Mouse (Mus musculus) liver, embryonic 16.5 days (tissue): ENCODE measurements at regions not wholly inside any gene's neighbourhood (a gene's known extent, or its start where the extent isn't known, plus 50 kb on each side); places are given as distances from the start of the nearest gene placed in this dataset.

Experiments used
- ATAC-seq: fragments of 200-750 bp; cut with Nextera tagmentation; 2 replicates; pipeline ENCODE4 v1.8.0; 2017; ENCODE audit warnings: low read depth, mild to moderate bottlenecking, moderate number of reproducible peaks, moderate library complexity
- H3K27ac ChIP-seq: fragments of 300-500 bp; sonication (generic); 2 replicates; pipeline ENCODE4 v1.5.1; 2014; ENCODE audit warnings: mild to moderate bottlenecking, low read length
- H3K27me3 ChIP-seq: fragments of 300-500 bp; sonication (generic); 2 replicates; pipeline ENCODE4 v1.6.1; 2014; ENCODE audit warnings: low read depth, low read length, mixed read lengths; ENCODE audit not compliant: control insufficient read depth, insufficient read depth
- H3K36me3 ChIP-seq: fragments of 300-500 bp; sonication (generic); 2 replicates; pipeline ENCODE4 v1.6.1; 2014; ENCODE audit warnings: mild to moderate bottlenecking; ENCODE audit not compliant: control insufficient read depth, insufficient read depth
- H3K4me1 ChIP-seq: fragments of 300-500 bp; sonication (generic); 2 replicates; pipeline ENCODE4 v1.6.1; 2014; ENCODE audit warnings: low read depth, low read length, mixed read lengths; ENCODE audit not compliant: control insufficient read depth
- H3K4me2 ChIP-seq: fragments of 300-500 bp; sonication (generic); 2 replicates; pipeline ENCODE4 v1.6.1; 2014; ENCODE audit warnings: low read depth, low read length, mixed read lengths
- H3K4me3 ChIP-seq: fragments of 300-500 bp; sonication (generic); 2 replicates; pipeline ENCODE4 v1.5.1; 2014; ENCODE audit warnings: low read depth, mild to moderate bottlenecking, low read length
- H3K9ac ChIP-seq: fragments of 300-500 bp; sonication (generic); 2 replicates; pipeline ENCODE4 v1.6.1; 2014; ENCODE audit warnings: low read depth, low read length
- H3K9me3 ChIP-seq: fragments of 300-500 bp; sonication (generic); replicated peaks from 2 replicates; pipeline ENCODE4 v1.6.1; 2016; ENCODE audit warnings: low read length; ENCODE audit not compliant: control insufficient read depth
- WGBS: fragments of 180-500 bp; shearing (Covaris S2); extraction: QIAGEN DNeasy Blood & Tissue Kit; methylation state at CpG from one replicate; pipeline ENCODE4 v1.1.7; 2014; ENCODE audit not compliant: insufficient replicate concordance; 5-methylcytosine and 5-hydroxymethylcytosine counted together

DNA sequence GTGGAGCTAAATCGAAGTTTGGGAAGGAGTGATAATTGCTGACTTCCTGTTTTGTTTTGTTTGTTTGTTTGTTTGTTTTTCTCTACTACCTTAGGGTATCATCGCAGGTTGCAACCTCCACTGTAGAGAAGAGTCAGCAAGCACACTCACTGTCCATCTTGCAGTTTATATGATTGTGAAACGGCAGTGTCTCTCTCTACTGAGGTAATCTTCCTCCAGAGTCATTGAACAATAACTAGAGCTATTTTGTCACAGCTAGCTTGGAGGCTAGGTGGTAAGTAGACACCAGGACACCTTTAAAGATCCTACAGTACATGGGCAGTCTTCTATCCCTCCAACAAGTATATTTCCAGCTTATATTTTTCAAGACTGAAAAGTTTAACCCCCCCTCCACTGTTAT, 82.0 kb upstream of the Dazl start:
- Histone ChIP-seq H3K9ac (no peak overlapping the region), H3K4me1 (no peaks in the 10 kb centered on the region), H3K27me3 (no peaks in the 10 kb centered on the region), H3K4me2 (no peak overlapping the region), H3K9me3 (no peaks in the 10 kb centered on the region), H3K4me3 (no peak overlapping the region), H3K27ac (no peak overlapping the region), H3K36me3 (no peaks in the 10 kb centered on the region)
- ATAC-seq, result no peak
- WGBS, result 44% methylated on average over 3 of the region's 3 CpGs

DNA sequence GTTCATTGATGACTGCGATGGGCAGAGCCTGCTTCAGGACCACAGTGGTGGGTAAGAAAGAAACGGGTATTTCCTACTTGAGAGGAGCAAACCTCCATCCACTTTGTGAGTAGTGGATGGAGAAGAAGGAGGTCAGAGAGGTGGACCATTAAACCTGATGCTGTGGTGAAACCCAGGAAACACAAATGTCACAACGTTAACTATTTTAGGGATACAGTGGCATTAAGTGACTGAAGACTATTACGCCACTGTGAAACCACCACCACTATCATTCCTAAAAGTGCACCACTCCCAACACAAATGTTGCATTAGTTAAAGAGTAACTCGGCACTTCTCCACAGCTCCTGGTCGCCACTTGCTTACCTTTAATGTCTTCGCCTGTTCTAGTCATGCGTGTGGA, 83.3 kb upstream of the Dazl start:
- 60% methylated on average over 8 of the region's 8 CpGs for WGBS
- Histone ChIP-seq H3K9ac (no peak overlapping the region), H3K27me3 (no peaks in the 10 kb centered on the region), H3K36me3 (no peaks in the 10 kb centered on the region), H3K4me3 (no peak overlapping the region), H3K27ac (no peak overlapping the region), H3K4me1 (no peaks in the 10 kb centered on the region), H3K9me3 (no peaks in the 10 kb centered on the region), H3K4me2 (no peak overlapping the region)
- ATAC-seq, result 0 out of 2 replicates have a peak, but pooled peaks have one; percentile 19

DNA sequence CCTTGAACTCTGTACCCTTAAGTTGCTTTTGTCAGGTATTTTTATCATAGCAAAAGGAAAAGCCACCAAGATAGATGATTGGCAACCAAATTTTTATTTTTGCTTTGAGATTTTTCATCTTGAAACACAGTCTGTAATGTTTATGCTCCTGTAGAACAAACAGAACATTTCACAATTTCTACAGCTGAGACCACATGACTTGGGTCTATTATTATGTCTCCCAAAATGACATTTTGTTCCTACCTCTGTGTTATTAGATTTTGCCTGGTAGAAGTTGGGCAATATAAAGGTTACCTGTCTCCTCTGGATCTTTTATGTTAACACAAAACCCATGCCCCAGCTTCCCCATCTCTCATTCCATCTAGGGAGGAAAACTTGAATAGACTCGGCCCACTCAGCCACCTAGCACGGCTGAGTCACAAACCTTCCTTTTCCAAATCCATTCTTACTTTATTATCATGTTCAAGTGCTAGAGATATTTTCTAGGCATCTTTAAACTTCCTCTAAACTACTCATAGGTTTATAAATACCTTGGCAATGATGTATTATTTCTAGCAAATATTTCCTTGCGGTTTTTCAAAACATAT, 84.8 kb upstream of the Dazl start:
- Histone ChIP-seq H3K4me1 (no peaks in the 10 kb centered on the region), H3K9me3 (no peaks in the 10 kb centered on the region), H3K27me3 (no peaks in the 10 kb centered on the region), H3K4me3 (no peak overlapping the region), H3K36me3 (no peaks in the 10 kb centered on the region), H3K4me2 (no peak overlapping the region), H3K9ac (no peak overlapping the region), H3K27ac (no peak overlapping the region)
- ATAC-seq, result no peak
- 81% methylated on average over 3 of the region's 3 CpGs for WGBS

DNA sequence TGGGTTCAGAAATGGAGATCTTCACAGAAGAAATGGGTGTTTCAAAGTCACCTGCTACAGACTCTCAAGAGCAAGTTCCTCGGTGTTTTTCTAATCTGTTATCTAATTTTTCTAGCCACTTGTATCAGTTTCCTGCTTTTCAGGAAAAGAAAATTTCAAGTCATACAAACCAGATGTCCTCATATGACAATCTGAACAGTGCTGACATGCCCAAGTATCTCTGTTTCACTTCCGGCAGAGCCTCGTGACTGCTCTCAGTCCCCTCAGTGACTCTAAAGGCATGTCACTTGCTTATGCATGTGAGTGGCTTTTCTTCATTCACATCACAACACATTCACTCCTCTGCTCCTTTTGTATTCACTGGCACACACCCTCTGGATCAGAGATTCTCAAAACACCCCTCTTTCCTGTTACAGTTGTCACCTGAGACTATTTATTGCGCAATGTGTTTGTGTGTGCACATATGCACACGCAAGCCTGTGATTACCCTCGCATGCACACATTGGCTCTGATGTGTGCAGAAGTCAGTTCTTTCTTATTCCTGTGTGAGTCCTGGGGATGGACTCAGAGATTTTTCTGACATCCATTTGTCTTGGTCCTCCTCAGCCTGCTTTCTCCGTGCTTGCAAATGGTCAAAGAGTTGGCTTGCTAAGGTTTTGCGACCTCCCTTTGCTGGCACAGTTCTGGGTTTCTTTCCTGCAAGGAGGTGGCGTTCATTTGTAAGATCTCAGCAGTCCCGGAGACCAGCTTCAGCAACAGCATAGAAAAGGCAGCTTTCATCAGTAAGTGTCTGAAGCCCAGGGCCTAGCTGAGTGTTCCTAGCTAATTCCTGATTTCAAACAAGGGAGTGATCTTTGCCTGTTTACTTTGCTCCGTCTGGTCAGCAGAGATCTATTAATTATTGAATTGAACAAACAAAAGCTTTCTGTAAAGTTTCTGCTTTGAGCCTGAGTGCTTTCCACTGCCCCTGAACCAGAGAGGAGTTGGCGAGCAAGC, 95.6 kb upstream of the Dazl start:
- H3K4me1 ChIP-seq, result no peaks in the 10 kb centered on the region; the same call in none of the 2 replicates
- no peaks in the 10 kb centered on the region for H3K9me3 ChIP-seq
- no peak overlapping the region for H3K9ac ChIP-seq
- 45% methylated on average over 12 of the region's 12 CpGs for WGBS
- H3K36me3 ChIP-seq, result no peaks in the 10 kb centered on the region
- no peaks in the 10 kb centered on the region for H3K27me3 ChIP-seq
- peak; percentile 70 for ATAC-seq
- peak overlapping the region; percentile 62 for H3K27ac ChIP-seq
- no peak overlapping the region for H3K4me2 ChIP-seq
- no peak overlapping the region for H3K4me3 ChIP-seq

DNA sequence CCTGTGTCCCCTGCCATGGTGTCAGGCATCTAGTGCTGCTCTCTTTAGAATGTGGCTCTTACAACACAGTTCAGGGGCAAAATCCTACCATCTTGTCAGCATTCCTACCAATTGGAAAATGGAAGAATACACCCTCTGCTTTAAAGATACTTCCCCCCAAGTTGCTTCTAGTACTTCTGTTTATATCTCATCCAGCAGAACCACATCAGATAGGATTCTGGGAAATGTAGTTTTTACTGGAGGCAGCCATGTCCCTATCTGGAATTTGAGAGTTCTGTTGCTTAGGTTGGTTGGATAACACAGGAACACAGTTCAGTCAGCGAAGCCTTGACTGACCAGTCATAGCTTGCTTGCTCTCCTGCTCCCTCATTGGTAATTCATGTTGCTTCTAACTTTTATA, 96.7 kb upstream of the Dazl start:
- H3K36me3 ChIP-seq, result no peaks in the 10 kb centered on the region
- no peak; the same call in 1 of the 2 replicates for ATAC-seq
- H3K9me3 ChIP-seq, result no peaks in the 10 kb centered on the region
- no peaks in the 10 kb centered on the region; the same call in none of the 2 replicates for H3K4me1 ChIP-seq
- H3K27me3 ChIP-seq, result no peaks in the 10 kb centered on the region
- peak overlapping the region; percentile 41 for H3K27ac ChIP-seq
- H3K9ac ChIP-seq, result no peak overlapping the region
- H3K4me2 ChIP-seq, result no peak overlapping the region
- WGBS, result 65% methylated on average over 1 of the region's 1 CpGs
- H3K4me3 ChIP-seq, result no peak overlapping the region

DNA sequence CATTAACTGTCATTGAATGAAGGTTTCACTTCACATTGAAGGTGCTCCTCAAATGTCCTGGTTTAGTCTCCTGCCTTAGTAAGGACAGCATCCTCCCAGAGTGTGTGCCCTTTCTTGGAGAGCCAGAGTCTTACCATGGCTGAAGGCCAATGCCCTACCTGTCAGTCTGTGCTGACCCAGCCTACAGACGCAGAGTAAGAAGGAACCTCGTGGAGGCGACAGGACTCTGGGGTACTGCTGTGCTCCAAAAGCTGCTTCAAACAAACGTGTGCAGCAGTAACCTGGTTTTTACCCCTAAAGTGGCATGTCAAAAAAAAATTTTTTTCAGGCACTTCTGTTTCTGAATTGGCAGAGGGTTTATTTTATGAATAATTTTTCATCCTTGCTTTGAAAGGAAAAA, 97.8 kb upstream of the Dazl start:
- Histone ChIP-seq H3K4me1 (no peaks in the 10 kb centered on the region; the same call in none of the 2 replicates), H3K9ac (no peak overlapping the region), H3K4me2 (no peak overlapping the region), H3K27me3 (no peaks in the 10 kb centered on the region), H3K9me3 (no peaks in the 10 kb centered on the region), H3K27ac (no peak overlapping the region), H3K4me3 (no peak overlapping the region), H3K36me3 (no peaks in the 10 kb centered on the region)
- ATAC-seq, result no peak
- WGBS, result 51% methylated on average over 4 of the region's 4 CpGs

DNA sequence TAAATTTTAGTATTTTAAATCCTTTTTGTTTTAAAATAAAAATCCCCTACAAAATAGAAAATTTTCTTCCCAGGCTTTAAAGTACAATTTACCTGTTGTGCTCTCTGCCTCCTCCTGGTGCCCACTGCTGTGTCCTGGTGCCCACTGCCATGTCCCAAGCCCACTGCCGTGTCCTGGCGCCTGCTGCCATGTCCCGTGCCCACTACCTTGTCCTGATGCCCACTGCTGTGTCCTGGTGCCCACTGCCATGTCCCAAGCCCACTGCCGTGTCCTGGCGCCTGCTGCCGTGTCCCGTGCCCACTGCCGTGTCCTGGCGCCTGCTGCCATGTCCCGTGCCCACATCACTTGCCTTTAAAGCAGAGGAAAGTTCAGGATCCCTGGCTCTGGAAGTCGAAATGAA, 98.6 kb upstream of the Dazl start:
- no peak overlapping the region for H3K4me2 ChIP-seq
- H3K27ac ChIP-seq, result no peak overlapping the region
- no peak for ATAC-seq

DNA sequence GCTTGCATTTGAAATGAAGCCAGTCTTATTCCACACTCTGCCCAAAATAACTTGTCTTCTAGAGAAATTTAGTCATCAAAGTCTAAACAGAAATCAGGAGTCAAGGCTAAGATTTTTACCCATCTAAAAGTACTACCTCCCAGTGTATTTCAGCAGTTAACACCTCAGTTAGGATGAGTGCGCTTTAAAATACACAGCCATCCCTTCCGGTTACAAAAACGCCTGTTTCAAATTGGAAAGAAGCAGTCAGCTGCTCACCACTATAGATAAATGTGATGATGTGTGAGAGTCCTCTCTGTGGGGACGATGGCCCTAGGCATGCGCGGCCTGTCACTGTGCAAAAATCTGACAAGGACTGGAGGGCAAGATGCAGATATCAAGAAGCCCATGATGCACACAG, 99.0 kb upstream of the Dazl start:
- no peak overlapping the region for H3K9ac ChIP-seq
- H3K36me3 ChIP-seq, result no peaks in the 10 kb centered on the region
- WGBS, result 75% methylated on average over 6 of the region's 6 CpGs
- H3K4me3 ChIP-seq, result no peak overlapping the region
- H3K4me1 ChIP-seq, result no peaks in the 10 kb centered on the region; the same call in none of the 2 replicates
- H3K27ac ChIP-seq, result no peak overlapping the region
- no peak overlapping the region for H3K4me2 ChIP-seq
- ATAC-seq, result no peak
- no peaks in the 10 kb centered on the region for H3K9me3 ChIP-seq
- H3K27me3 ChIP-seq, result no peaks in the 10 kb centered on the region

More for the DNA sequence above, 98.6 kb upstream of the Dazl start:
- Histone ChIP-seq H3K36me3 (no peaks in the 10 kb centered on the region), H3K4me3 (no peak overlapping the region), H3K27me3 (no peaks in the 10 kb centered on the region), H3K9ac (no peak overlapping the region), H3K9me3 (no peaks in the 10 kb centered on the region), H3K4me1 (no peaks in the 10 kb centered on the region; the same call in none of the 2 replicates)
- WGBS, result 76% methylated on average over 11 of the region's 11 CpGs

DNA sequence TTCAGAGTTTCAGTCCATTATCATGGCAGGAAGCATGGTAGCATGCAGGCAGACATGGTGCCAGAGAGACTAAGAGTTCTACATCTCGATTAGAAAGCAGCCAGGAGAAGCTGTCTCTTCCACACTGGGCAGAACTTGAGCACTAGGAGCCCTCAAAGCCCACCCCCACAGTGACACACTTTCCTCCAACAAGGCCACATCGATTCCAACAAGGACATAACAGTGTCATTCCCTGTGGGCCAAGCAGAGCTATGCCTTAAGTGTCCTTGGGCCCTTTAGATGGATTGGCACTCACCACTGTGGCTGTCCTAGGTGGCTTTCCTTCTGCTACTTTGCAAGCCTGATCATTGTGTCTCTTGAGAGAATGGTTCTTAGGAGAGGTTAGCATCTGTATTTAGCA, 99.5 kb upstream of the Dazl start:
- H3K4me1 ChIP-seq, result no peaks in the 10 kb centered on the region; the same call in none of the 2 replicates
- ATAC-seq, result no peak
- no peak overlapping the region for H3K4me2 ChIP-seq
- H3K9me3 ChIP-seq, result no peaks in the 10 kb centered on the region
- no peak overlapping the region for H3K4me3 ChIP-seq
- 53% methylated on average over 2 of the region's 2 CpGs for WGBS
- H3K36me3 ChIP-seq, result no peaks in the 10 kb centered on the region
- H3K27ac ChIP-seq, result no peak overlapping the region
- no peaks in the 10 kb centered on the region for H3K27me3 ChIP-seq
- H3K9ac ChIP-seq, result no peak overlapping the region
